In genomic region chr2:9888913-9889650, GRCm38 (mm10) we compare ENCODE assay signal across 8 mouse cellular contexts. TPM values are rescaled to one million over a fixed set of nuclear protein-coding genes. Genes with fewer than 3 reads are reported as not detected.
A peak's percentile ranks its signal among the peaks of the same experiment; 100 is the strongest.
DNase-seq lines count a peak whose midpoint lies in the region; ATAC-seq lines count a peak whose summit lies in the region.

Gene 9230102O04Rik (minus strand): TSS chr2:9889540.

- H3K4me3 ChIP-seq in heart, embryonic 12.5 days, result peak within 1 kb of the TSS; percentile 36
- H3K4me3 ChIP-seq in hindbrain, embryonic 15.5 days, result peak within 1 kb of the TSS; percentile 22
- peak within 1 kb of the TSS; percentile 40 for H3K4me3 ChIP-seq in liver, embryonic 12.5 days

- 0 out of 2 replicates have a peak, but pooled peaks cover 3% of the 10 kb centered on the region for H3K9me3 ChIP-seq in heart, embryonic 12.5 days (replicated peaks)
- no peaks in the 10 kb centered on the region for H3K9me3 ChIP-seq in hindbrain, embryonic 15.5 days
- H3K9me3 ChIP-seq in liver, embryonic 12.5 days (replicated peaks), result no peaks in the 10 kb centered on the region

- under 1% methylated on average over 30 of the region's 30 CpGs for WGBS in heart, embryonic 12.5 days
- under 1% methylated on average over 30 of the region's 30 CpGs for WGBS in hindbrain, embryonic 15.5 days
- WGBS in liver, embryonic 12.5 days (ENCODE audit: insufficient replicate concordance), result under 1% methylated on average over 30 of the region's 30 CpGs

- intact Hi-C loops in heart, postnatal 36 days (cut with DNase I), result loop anchor here (2.0 to 10.0 kb wide), 2 partner anchors 122 to 1214 kb away; no protein-coding TSS in a partner anchor

- H3K4me1 ChIP-seq in heart, embryonic 12.5 days (replicated peaks), result peaks cover 21% of the 10 kb centered on the region
- H3K4me1 ChIP-seq in hindbrain, embryonic 15.5 days (replicated peaks), result 0 out of 2 replicates have a peak, but pooled peaks cover 3% of the 10 kb centered on the region
- H3K4me1 ChIP-seq in liver, embryonic 12.5 days, result peaks cover 13% of the 10 kb centered on the region

- H3K27ac ChIP-seq in heart, embryonic 12.5 days (ENCODE audit: poor library complexity, severe bottlenecking), result no peak within 1 kb of the TSS
- no peak within 1 kb of the TSS for H3K27ac ChIP-seq in hindbrain, embryonic 15.5 days (replicated peaks)
- no peak within 1 kb of the TSS for H3K27ac ChIP-seq in liver, embryonic 12.5 days

- DNase-seq in heart, postnatal 36 days, result no peak
- DNase-seq in embryo, embryonic 9.5 days (ENCODE audit: extremely low spot score), result peak; percentile 68
- no peak for DNase-seq in right cerebral cortex, adult 2 months (ENCODE audit: low spot score in 2 of 2)
- DNase-seq in frontal cortex, postnatal 10 days (ENCODE audit: low spot score in 2 of 2), result no peak

- peak within 1 kb of the TSS; percentile 68 for H3K4me2 ChIP-seq in heart, embryonic 12.5 days
- peak within 1 kb of the TSS; percentile 44 for H3K4me2 ChIP-seq in hindbrain, embryonic 15.5 days
- peak within 1 kb of the TSS; percentile 67 for H3K4me2 ChIP-seq in liver, embryonic 12.5 days

- ATAC-seq in heart, embryonic 12.5 days (ENCODE audit: insufficient number of reproducible peaks, low FRiP score), result no peak
- ATAC-seq in hindbrain, embryonic 15.5 days (ENCODE audit: low FRiP score, low read depth), result peak; percentile 64
- peak; percentile 75 for ATAC-seq in liver, embryonic 12.5 days
- 0 out of 2 replicates have a peak, but pooled peaks have one; percentile 11 for ATAC-seq in neutrophil, adult 5-6 weeks (ENCODE audit: extremely low read depth, insufficient number of reproducible peaks, low FRiP score, poor library complexity, severe bottlenecking)

- H3K27me3 ChIP-seq in heart, embryonic 12.5 days (replicated peaks), result peaks cover 91% of the 10 kb centered on the region
- peaks cover 84% of the 10 kb centered on the region for H3K27me3 ChIP-seq in hindbrain, embryonic 15.5 days
- peaks cover 97% of the 10 kb centered on the region for H3K27me3 ChIP-seq in liver, embryonic 12.5 days (replicated peaks)

- H3K36me3 ChIP-seq in heart, embryonic 12.5 days, result no peaks in the 10 kb centered on the region
- no peaks in the 10 kb centered on the region for H3K36me3 ChIP-seq in hindbrain, embryonic 15.5 days
- H3K36me3 ChIP-seq in liver, embryonic 12.5 days, result no peaks in the 10 kb centered on the region

- H3K9ac ChIP-seq in heart, embryonic 12.5 days, result no peak within 1 kb of the TSS
- no peak within 1 kb of the TSS for H3K9ac ChIP-seq in hindbrain, embryonic 15.5 days
- no peak within 1 kb of the TSS for H3K9ac ChIP-seq in liver, embryonic 12.5 days

RNA-seq across cellular contexts. Expression of gene 9230102O04Rik, which starts in this region (rescaled TPM):
- 1.0 TPM in 1 of 2 replicates, not detected in the other for polyA plus RNA-seq in heart, embryonic 12.5 days (2016; fragmentation: Nextera tagmentation; extraction: Ambion mirVana)
- total RNA-seq in heart, postnatal 36 days (2021), result not detected
- polyA plus RNA-seq in hindbrain, embryonic 15.5 days (2015; fragmentation: Nextera tagmentation; extraction: Ambion mirVana), result 0.69 and 1.2 TPM in 2 replicates
- polyA plus RNA-seq in liver, embryonic 12.5 days (2016; fragmentation: Nextera tagmentation; extraction: Ambion mirVana), result 0.37 TPM in 1 of 2 replicates, not detected in the other
- not detected in 2 replicates for total RNA-seq in neutrophil, adult 5-6 weeks (2017)

Comparison
In these comparisons a context has a peak if more than half of its experiments do, and no peak if none do; other contexts are left out.
1. Peak in ATAC-seq, H3K4me3 ChIP-seq and H3K4me2 ChIP-seq in liver, embryonic 12.5 days; RNA of the gene not detected or under 1 TPM.
2. Peak in ATAC-seq in neutrophil, adult 5-6 weeks; RNA of the gene not detected or under 1 TPM.